Mouse (Mus musculus) liver, embryonic 16.5 days (tissue): ENCODE measurements around the gene Hacd2. TPM values are rescaled to one million over a fixed set of nuclear protein-coding genes. Genes with fewer than 3 reads are reported as not detected.

Source experiments
- ATAC-seq: fragments of 200-750 bp; cut with Nextera tagmentation; 2 replicates; pipeline ENCODE4 v1.8.0; 2017; ENCODE audit warnings: low read depth, mild to moderate bottlenecking, moderate number of reproducible peaks, moderate library complexity
- H3K27ac ChIP-seq: fragments of 300-500 bp; sonication (generic); 2 replicates; pipeline ENCODE4 v1.5.1; 2014; ENCODE audit warnings: mild to moderate bottlenecking, low read length
- H3K27me3 ChIP-seq: fragments of 300-500 bp; sonication (generic); 2 replicates; pipeline ENCODE4 v1.6.1; 2014; ENCODE audit warnings: low read depth, low read length, mixed read lengths; ENCODE audit not compliant: control insufficient read depth, insufficient read depth
- H3K36me3 ChIP-seq: fragments of 300-500 bp; sonication (generic); 2 replicates; pipeline ENCODE4 v1.6.1; 2014; ENCODE audit warnings: mild to moderate bottlenecking; ENCODE audit not compliant: control insufficient read depth, insufficient read depth
- H3K4me1 ChIP-seq: fragments of 300-500 bp; sonication (generic); 2 replicates; pipeline ENCODE4 v1.6.1; 2014; ENCODE audit warnings: low read depth, low read length, mixed read lengths; ENCODE audit not compliant: control insufficient read depth
- H3K4me2 ChIP-seq: fragments of 300-500 bp; sonication (generic); 2 replicates; pipeline ENCODE4 v1.6.1; 2014; ENCODE audit warnings: low read depth, low read length, mixed read lengths
- H3K4me3 ChIP-seq: fragments of 300-500 bp; sonication (generic); 2 replicates; pipeline ENCODE4 v1.5.1; 2014; ENCODE audit warnings: low read depth, mild to moderate bottlenecking, low read length
- H3K9ac ChIP-seq: fragments of 300-500 bp; sonication (generic); 2 replicates; pipeline ENCODE4 v1.6.1; 2014; ENCODE audit warnings: low read depth, low read length
- H3K9me3 ChIP-seq: fragments of 300-500 bp; sonication (generic); replicated peaks from 2 replicates; pipeline ENCODE4 v1.6.1; 2016; ENCODE audit warnings: low read length; ENCODE audit not compliant: control insufficient read depth
- WGBS: fragments of 180-500 bp; shearing (Covaris S2); extraction: QIAGEN DNeasy Blood & Tissue Kit; methylation state at CpG from one replicate; pipeline ENCODE4 v1.1.7; 2014; ENCODE audit not compliant: insufficient replicate concordance; 5-methylcytosine and 5-hydroxymethylcytosine counted together
- polyA plus RNA-seq: library from polyadenylated mRNA; unstranded; fragments of >200 nt; fragmentation: Nextera tagmentation; extraction: Ambion mirVana; gene quantifications from 2 replicates; pipeline ENCODE4 v1.2.1, GENCODE M21; 2015

Gene Hacd2
- polyA plus RNA-seq, 1 experiment from 2014 or later: 109 TPM

GRCm38 (mm10) chr16:34986211-34986825, 35.9 kb upstream of the Hacd2 start:
- no peak for ATAC-seq
- no peaks in the 10 kb centered on the region for H3K36me3 ChIP-seq
- no peak overlapping the region for H3K4me2 ChIP-seq
- H3K4me1 ChIP-seq: no peaks in the 10 kb centered on the region
- H3K9me3 ChIP-seq: no peaks in the 10 kb centered on the region
- H3K4me3 ChIP-seq: no peak overlapping the region
- H3K27ac ChIP-seq: no peak overlapping the region
- no peaks in the 10 kb centered on the region for H3K27me3 ChIP-seq
- WGBS: 61% methylated on average over 13 of the region's 13 CpGs
- no peak overlapping the region for H3K9ac ChIP-seq

DNA sequence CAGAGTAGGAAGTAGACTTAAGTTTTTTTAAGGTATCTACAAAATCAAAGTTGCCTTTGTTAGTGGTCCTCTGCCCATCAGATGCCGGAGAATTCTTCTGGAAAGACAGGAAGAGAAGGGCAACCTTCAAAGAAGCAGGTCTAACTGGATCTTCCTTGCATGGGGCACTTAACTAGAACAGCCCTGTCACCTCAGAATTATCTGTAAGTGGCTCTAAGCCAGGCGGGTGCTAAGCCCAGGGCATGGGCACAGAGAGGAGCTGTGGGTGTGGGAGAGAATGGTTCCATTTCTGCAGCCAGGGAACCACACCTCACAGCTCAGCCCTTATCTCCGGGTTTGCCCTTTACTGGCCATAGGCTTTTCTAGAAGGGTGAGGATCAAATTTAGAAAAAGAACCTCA, 30.9 kb upstream of the Hacd2 start:
- 45% methylated on average over 3 of the region's 3 CpGs for WGBS
- Histone ChIP-seq H3K36me3 (no peaks in the 10 kb centered on the region), H3K27ac (no peak overlapping the region), H3K9ac (no peak overlapping the region), H3K27me3 (no peaks in the 10 kb centered on the region), H3K9me3 (no peaks in the 10 kb centered on the region), H3K4me1 (no peaks in the 10 kb centered on the region), H3K4me2 (no peak overlapping the region), H3K4me3 (no peak overlapping the region)
- ATAC-seq: no peak

GRCm38 (mm10) chr16:34992854-34993253, 29.4 kb upstream of the Hacd2 start:
- H3K9ac ChIP-seq: no peak overlapping the region

DNA sequence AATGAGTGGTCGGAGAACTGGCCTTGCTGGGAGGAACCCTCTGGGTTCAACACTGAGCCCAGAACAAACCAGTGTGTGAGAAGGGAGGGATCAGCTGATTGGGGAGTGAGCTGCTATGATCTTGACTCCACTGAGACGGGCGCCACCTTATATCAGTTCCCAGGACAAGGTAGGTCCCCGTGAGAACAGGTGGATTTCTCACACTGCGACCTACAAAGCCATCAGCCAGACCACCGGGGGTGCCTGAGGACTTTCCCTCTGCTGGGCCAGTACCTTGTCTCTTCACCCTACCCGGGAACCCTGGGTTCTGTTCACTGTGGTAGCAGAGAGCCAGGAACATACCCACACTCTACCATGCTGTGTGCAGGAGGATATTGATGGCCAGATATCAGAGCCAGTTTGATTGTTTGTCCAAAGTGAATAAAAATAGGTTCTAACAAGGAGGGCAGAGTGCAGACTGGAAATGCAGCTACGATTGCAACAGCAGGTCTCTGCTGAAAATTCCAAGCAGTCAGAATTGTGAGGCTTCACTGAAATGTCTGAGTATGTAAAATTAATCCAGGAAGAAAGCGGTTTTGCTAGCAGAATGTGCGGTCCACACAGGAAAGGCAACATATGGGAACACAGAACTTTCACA, 28.4 kb upstream of the Hacd2 start:
- WGBS: 68% methylated on average over 10 of the region's 10 CpGs
- Histone ChIP-seq H3K36me3 (no peaks in the 10 kb centered on the region), H3K4me3 (no peak overlapping the region), H3K4me2 (no peak overlapping the region), H3K9me3 (no peaks in the 10 kb centered on the region), H3K27ac (no peak overlapping the region), H3K27me3 (no peaks in the 10 kb centered on the region), H3K9ac (no peak overlapping the region), H3K4me1 (no peaks in the 10 kb centered on the region)
- no peak for ATAC-seq

More at GRCm38 (mm10) chr16:34992854-34993253, 29.4 kb upstream of the Hacd2 start:
- ATAC-seq: no peak
- Histone ChIP-seq H3K4me2 (no peak overlapping the region), H3K27ac (no peak overlapping the region), H3K36me3 (no peaks in the 10 kb centered on the region), H3K27me3 (no peaks in the 10 kb centered on the region), H3K4me3 (no peak overlapping the region), H3K4me1 (no peaks in the 10 kb centered on the region), H3K9me3 (no peaks in the 10 kb centered on the region)
- WGBS: 71% methylated on average over 5 of the region's 5 CpGs

- no peak overlapping the region for H3K9ac ChIP-seq
- no peak overlapping the region for H3K27ac ChIP-seq
- H3K27me3 ChIP-seq: no peaks in the 10 kb centered on the region
- no peaks in the 10 kb centered on the region for H3K9me3 ChIP-seq
- WGBS: 73% methylated on average over 9 of the region's 9 CpGs
- no peak overlapping the region for H3K4me3 ChIP-seq
- no peak for ATAC-seq
- H3K4me2 ChIP-seq: no peak overlapping the region
- H3K4me1 ChIP-seq: no peaks in the 10 kb centered on the region
- H3K36me3 ChIP-seq: no peaks in the 10 kb centered on the region
Observed at GRCm38 (mm10) chr16:34994641-34995141, 27.5 kb upstream of the Hacd2 start.

DNA sequence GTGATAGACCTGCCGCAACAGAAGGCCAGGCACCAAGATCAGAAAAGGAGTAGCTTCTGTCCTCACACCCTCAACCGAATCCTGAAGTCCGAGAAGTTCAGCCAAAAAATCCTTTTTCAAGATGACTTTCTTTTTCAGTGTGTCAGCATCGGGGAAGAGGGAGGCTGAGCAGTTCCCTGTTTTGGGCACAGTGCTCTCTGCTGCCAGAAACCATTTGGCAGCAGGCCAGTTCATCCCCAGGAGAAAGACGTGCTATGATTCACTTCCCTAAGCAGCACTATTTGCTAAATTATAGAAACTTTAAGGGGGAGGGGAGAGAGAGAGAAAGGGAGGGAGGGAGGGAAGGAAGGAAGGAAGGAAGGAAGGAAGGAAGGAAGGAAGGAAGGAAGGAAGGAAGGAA, 26.1 kb upstream of the Hacd2 start:
- Histone ChIP-seq H3K9me3 (no peaks in the 10 kb centered on the region), H3K4me2 (no peak overlapping the region), H3K4me1 (no peaks in the 10 kb centered on the region), H3K27me3 (no peaks in the 10 kb centered on the region), H3K4me3 (no peak overlapping the region), H3K9ac (no peak overlapping the region), H3K27ac (no peak overlapping the region), H3K36me3 (no peaks in the 10 kb centered on the region)
- WGBS: 46% methylated on average over 5 of the region's 5 CpGs
- ATAC-seq: no peak

- no peak overlapping the region for H3K9ac ChIP-seq
- no peaks in the 10 kb centered on the region for H3K4me1 ChIP-seq
- no peaks in the 10 kb centered on the region for H3K9me3 ChIP-seq
- no peaks in the 10 kb centered on the region for H3K36me3 ChIP-seq
- H3K4me2 ChIP-seq: no peak overlapping the region
- ATAC-seq: no peak
- no peak overlapping the region for H3K4me3 ChIP-seq
- H3K27ac ChIP-seq: no peak overlapping the region
- H3K27me3 ChIP-seq: no peaks in the 10 kb centered on the region
- 70% methylated on average over 4 of the region's 4 CpGs for WGBS
Observed at GRCm38 (mm10) chr16:34997052-34997451, 25.2 kb upstream of the Hacd2 start.

GRCm38 (mm10) chr16:34997576-34997975, 24.7 kb upstream of the Hacd2 start:
- WGBS: 51% methylated on average over 10 of the region's 10 CpGs
- ATAC-seq: no peak

DNA sequence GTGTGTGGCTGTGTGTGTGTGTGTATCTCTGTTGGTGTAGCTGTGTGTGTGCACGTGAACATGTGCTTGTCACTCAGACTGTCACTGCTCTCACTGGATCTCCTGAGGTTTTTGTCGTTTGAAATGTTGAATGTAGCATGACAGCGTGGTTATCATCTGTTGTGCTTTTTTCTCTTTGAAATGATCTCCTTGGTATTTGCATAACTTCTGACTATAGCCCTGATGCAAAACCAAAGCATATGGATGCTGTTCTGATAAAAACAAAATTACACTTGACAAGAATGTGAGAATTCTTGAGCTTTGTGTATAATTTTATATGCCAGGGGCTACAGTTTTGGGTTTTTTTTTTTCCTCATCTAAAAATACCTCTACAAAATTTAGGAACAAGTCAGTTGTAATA, 23.2 kb upstream of the Hacd2 start:
- Histone ChIP-seq H3K9ac (no peak overlapping the region), H3K4me3 (no peak overlapping the region), H3K4me2 (no peak overlapping the region), H3K4me1 (no peaks in the 10 kb centered on the region), H3K27ac (no peak overlapping the region), H3K27me3 (no peaks in the 10 kb centered on the region), H3K9me3 (no peaks in the 10 kb centered on the region), H3K36me3 (no peaks in the 10 kb centered on the region)
- WGBS: 66% methylated on average over 3 of the region's 3 CpGs
- no peak for ATAC-seq

More at GRCm38 (mm10) chr16:34997576-34997975, 24.7 kb upstream of the Hacd2 start:
- Histone ChIP-seq H3K9ac (no peak overlapping the region), H3K4me3 (no peak overlapping the region), H3K4me2 (no peak overlapping the region), H3K9me3 (no peaks in the 10 kb centered on the region), H3K27ac (no peak overlapping the region), H3K36me3 (no peaks in the 10 kb centered on the region), H3K4me1 (no peaks in the 10 kb centered on the region), H3K27me3 (no peaks in the 10 kb centered on the region)
